Mouse (Mus musculus) layer of hippocampus, postnatal 14 days (tissue): ENCODE data around the gene Fdxr. TPM values are rescaled to one million over a fixed set of nuclear protein-coding genes. Genes with fewer than 3 reads are reported as not detected.

Experiments used
- DNase-seq, 2 experiments: peaks; one replicate each; pipeline ENCODE4 v3.0.0; 2021 to 2022; ENCODE audit warnings: low spot score in 2 of 2, mixed read lengths in 1 of 2
- total RNA-seq, 2 experiments: library from RNA; stranded (reverse); gene quantifications; 2 replicates each; pipeline ENCODE4 v1.2.3; 2021

The Fdxr gene
- total RNA-seq, 2 experiments from 2014 or later, result 19.4 to 21.3 TPM

- DNase-seq, result no peak
These were observed 33.1 kb downstream of the Fdxr start for GRCm38 (mm10) chr11:115243783-115244182.

GRCm38 (mm10) chr11:115242746-115243145 is 34.1 kb downstream of the Fdxr start:
- DNase-seq, result no peak

GRCm38 (mm10) chr11:115241402-115241801 is 35.4 kb downstream of the Fdxr start:
- no peak for DNase-seq

GRCm38 (mm10) chr11:115236570-115236969 is 40.3 kb downstream of the Fdxr start:
- no peak for DNase-seq

- no peak for DNase-seq
These were observed 42.4 kb downstream of the Fdxr start for GRCm38 (mm10) chr11:115234320-115235044.

GRCm38 (mm10) chr11:115233526-115234290 is 43.1 kb downstream of the Fdxr start:
- DNase-seq, result peak in 1 of 2 experiments; percentile 66

- no peak for DNase-seq
These were observed 44.0 kb downstream of the Fdxr start for GRCm38 (mm10) chr11:115232889-115233288.

GRCm38 (mm10) chr11:115231924-115232323 is 44.9 kb downstream of the Fdxr start:
- peak in 1 of 2 experiments; percentile 43 for DNase-seq

- no peak for DNase-seq
These were observed 45.5 kb downstream of the Fdxr start for GRCm38 (mm10) chr11:115231168-115231915.

- DNase-seq, result no peak
These were observed 47.6 kb downstream of the Fdxr start for GRCm38 (mm10) chr11:115229021-115229930.

- no peak for DNase-seq
These were observed 48.4 kb downstream of the Fdxr start for GRCm38 (mm10) chr11:115228430-115228829.

- no peak for DNase-seq
These were observed 49.2 kb downstream of the Fdxr start for GRCm38 (mm10) chr11:115227640-115228039.

- peak in 1 of 2 experiments; percentile 55 for DNase-seq
These were observed 49.9 kb downstream of the Fdxr start for GRCm38 (mm10) chr11:115226811-115227491.

- DNase-seq, result peak in 1 of 2 experiments; percentile 53
These were observed 51.5 kb downstream of the Fdxr start for GRCm38 (mm10) chr11:115225301-115225700.

GRCm38 (mm10) chr11:115224889-115225288 is 52.0 kb downstream of the Fdxr start:
- DNase-seq, result peak in 1 of 2 experiments; percentile 68

GRCm38 (mm10) chr11:115223877-115224276 is 53.0 kb downstream of the Fdxr start:
- no peak for DNase-seq

- DNase-seq, result no peak
These were observed 53.4 kb downstream of the Fdxr start for GRCm38 (mm10) chr11:115223451-115223850.

GRCm38 (mm10) chr11:115222570-115222969 is 54.3 kb downstream of the Fdxr start:
- no peak for DNase-seq

- DNase-seq, result no peak
These were observed 54.8 kb downstream of the Fdxr start for GRCm38 (mm10) chr11:115222077-115222476.

GRCm38 (mm10) chr11:115219685-115220084 is 57.2 kb downstream of the Fdxr start:
- DNase-seq, result no peak
